Mouse (Mus musculus): Measurements from ENCODE around the gene Arhgap30. TPM values are rescaled to one million over a fixed set of nuclear protein-coding genes. Genes with fewer than 3 reads are reported as not detected.
A peak's percentile ranks its signal among the peaks of the same experiment; 100 is the strongest.

Arhgap30 gene
- polyA plus RNA-seq, 2 experiments = 2.5 TPM

DNA sequence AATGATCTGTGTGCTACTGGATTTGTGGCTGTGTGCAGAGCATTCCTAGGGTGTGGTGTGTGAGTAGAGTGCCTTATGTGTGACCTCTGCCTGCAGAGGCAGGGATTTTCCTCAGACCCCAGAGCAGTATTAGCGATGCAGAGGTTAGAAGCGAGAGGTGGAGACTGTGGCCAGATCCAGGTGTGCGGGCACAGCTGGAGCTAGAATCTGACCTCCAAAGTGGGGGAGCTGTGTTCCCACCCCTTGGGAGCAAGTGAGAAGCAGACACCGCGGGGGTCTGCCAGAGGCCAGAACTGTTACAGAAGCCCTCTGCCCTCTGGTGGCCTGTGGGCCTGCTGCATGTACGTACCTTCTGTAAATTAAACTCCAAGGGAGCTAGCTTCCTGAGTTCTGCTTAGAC is 1.7 kb upstream of the Arhgap30 start:
- no peaks in the 10 kb centered on the region for H3K36me3 ChIP-seq (ENCODE audit: control insufficient read depth, insufficient read depth, low read length)
- DNase-seq (ENCODE audit: low spot score) = no peak
- ATAC-seq (ENCODE audit: low FRiP score, low read depth) = peak; percentile 50
- no peak overlapping the region for H3K4me3 ChIP-seq (replicated peaks; ENCODE audit: low read length)
- no peak overlapping the region for H3K27ac ChIP-seq (replicated peaks; ENCODE audit: low read depth, low read length)
- H3K4me1 ChIP-seq (ENCODE audit: control insufficient read depth, insufficient read depth, low read length) = no peaks in the 10 kb centered on the region
- H3K4me2 ChIP-seq (replicated peaks; ENCODE audit: low read depth, low read length, severe bottlenecking) = 0 out of 2 replicates have a peak overlapping the region, but pooled peaks have one; percentile 3
- no peaks in the 10 kb centered on the region for H3K27me3 ChIP-seq (ENCODE audit: control insufficient read depth, insufficient read depth, low read length)
- no peak for TF ChIP-seq POLR2A (IDR thresholded peaks at IDR 0.05; ENCODE audit: borderline replicate concordance, extremely low read depth, insufficient read depth, insufficient read length)
- no peaks in the 10 kb centered on the region for H3K9me3 ChIP-seq (ENCODE audit: control insufficient read depth, low read length)
- H3K9ac ChIP-seq (ENCODE audit: low read depth, low read length, severe bottlenecking) = no peak overlapping the region
- WGBS = 18% methylated on average over 6 of the region's 6 CpGs

DNA sequence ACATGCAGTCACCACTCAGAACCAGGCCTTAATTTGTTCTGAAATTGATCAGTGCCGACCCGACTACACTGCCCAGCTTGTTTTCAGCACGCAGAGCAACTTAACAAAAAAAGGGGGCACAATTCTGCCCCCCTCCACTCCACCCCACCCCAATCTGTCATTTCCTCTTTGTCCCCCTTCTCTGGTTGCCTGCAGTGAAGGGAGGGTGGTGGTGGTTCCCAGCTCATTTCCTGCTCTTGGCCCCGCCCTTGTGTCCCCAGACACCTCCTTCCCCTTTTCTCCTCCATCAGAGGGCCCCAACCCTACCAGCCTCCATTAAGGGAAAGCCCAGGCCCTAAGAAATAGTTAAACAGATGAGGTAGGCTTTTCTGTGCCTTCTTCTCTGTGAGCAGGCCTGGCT is 1.3 kb downstream of the Arhgap30 start:
- no peak overlapping the region for H3K27ac ChIP-seq (replicated peaks; ENCODE audit: low read depth, low read length)
- H3K9me3 ChIP-seq (ENCODE audit: control insufficient read depth, low read length) = no peaks in the 10 kb centered on the region
- no peak overlapping the region for H3K9ac ChIP-seq (ENCODE audit: low read depth, low read length, severe bottlenecking)
- TF ChIP-seq POLR2A (IDR thresholded peaks at IDR 0.05; ENCODE audit: borderline replicate concordance, extremely low read depth, insufficient read depth, insufficient read length) = no peak
- DNase-seq (ENCODE audit: low spot score) (no peak), ATAC-seq (ENCODE audit: low FRiP score, low read depth) (no peak)
- 83% methylated on average over 4 of the region's 4 CpGs for WGBS
- H3K4me2 ChIP-seq (replicated peaks; ENCODE audit: low read depth, low read length, severe bottlenecking) = no peak overlapping the region
- no peaks in the 10 kb centered on the region for H3K27me3 ChIP-seq (ENCODE audit: control insufficient read depth, insufficient read depth, low read length)
- no peaks in the 10 kb centered on the region for H3K4me1 ChIP-seq (ENCODE audit: control insufficient read depth, insufficient read depth, low read length)
- H3K4me3 ChIP-seq (replicated peaks; ENCODE audit: low read length) = no peak overlapping the region
- H3K36me3 ChIP-seq (ENCODE audit: control insufficient read depth, insufficient read depth, low read length) = no peaks in the 10 kb centered on the region

DNA sequence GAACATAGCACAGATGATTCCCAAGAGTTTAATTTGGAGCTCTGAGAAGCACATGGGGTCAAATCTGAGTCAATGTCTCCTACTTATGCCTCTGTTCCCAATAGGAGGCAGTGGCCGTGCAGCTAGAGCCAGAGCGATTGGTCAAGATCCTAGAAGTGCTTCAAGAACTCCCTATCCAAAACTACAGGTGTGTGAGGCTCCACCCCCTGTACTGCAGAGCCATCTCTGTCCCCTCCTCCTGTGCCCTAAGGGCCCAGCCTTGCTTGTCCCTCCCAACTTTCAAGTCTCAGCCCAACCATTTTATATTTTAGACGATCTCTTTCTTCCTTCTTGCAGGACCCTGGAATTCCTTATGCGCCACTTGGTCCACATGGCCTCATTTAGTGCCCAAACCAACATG is 13.1 kb downstream of the Arhgap30 start:
- Histone ChIP-seq H3K9ac (ENCODE audit: low read depth, low read length, severe bottlenecking) (no peak overlapping the region), H3K4me2 (replicated peaks; ENCODE audit: low read depth, low read length, severe bottlenecking) (no peak overlapping the region), H3K27me3 (ENCODE audit: control insufficient read depth, insufficient read depth, low read length) (no peaks in the 10 kb centered on the region), H3K4me3 (replicated peaks; ENCODE audit: low read length) (no peak overlapping the region), H3K36me3 (ENCODE audit: control insufficient read depth, insufficient read depth, low read length) (no peaks in the 10 kb centered on the region), H3K4me1 (ENCODE audit: control insufficient read depth, insufficient read depth, low read length) (no peaks in the 10 kb centered on the region), H3K9me3 (ENCODE audit: control insufficient read depth, low read length) (no peaks in the 10 kb centered on the region), H3K27ac (replicated peaks; ENCODE audit: low read depth, low read length) (no peak overlapping the region)
- ATAC-seq (ENCODE audit: low FRiP score, low read depth) (no peak), DNase-seq (ENCODE audit: low spot score) (no peak)
- 75% methylated on average over 4 of the region's 4 CpGs for WGBS
- no peak for TF ChIP-seq POLR2A (IDR thresholded peaks at IDR 0.05; ENCODE audit: borderline replicate concordance, extremely low read depth, insufficient read depth, insufficient read length)

DNA sequence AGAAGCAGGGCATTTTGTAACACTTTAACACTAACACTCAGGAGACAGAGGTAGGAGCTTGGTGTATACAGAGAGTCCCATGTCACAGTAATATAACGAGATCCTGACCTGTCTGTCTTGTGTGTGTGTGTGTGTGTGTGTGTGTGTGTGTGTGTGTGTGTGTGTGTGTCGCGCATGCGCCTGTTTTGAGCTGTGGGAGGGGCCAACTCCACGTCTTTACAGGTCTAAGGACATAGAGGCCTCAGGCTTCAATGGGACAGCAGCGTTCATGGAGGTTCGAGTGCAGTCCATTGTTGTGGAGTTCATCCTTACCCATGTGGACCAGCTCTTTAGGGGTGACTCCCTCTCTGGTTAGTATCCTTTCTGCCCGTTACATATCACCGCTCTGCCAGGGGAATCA is 14.2 kb downstream of the Arhgap30 start:
- H3K36me3 ChIP-seq (ENCODE audit: control insufficient read depth, insufficient read depth, low read length) = no peaks in the 10 kb centered on the region
- DNase-seq (ENCODE audit: low spot score) = no peak
- H3K4me2 ChIP-seq (replicated peaks; ENCODE audit: low read depth, low read length, severe bottlenecking) = no peak overlapping the region
- H3K9me3 ChIP-seq (ENCODE audit: control insufficient read depth, low read length) = no peaks in the 10 kb centered on the region
- H3K4me3 ChIP-seq (replicated peaks; ENCODE audit: low read length) = no peak overlapping the region
- H3K27ac ChIP-seq (replicated peaks; ENCODE audit: low read depth, low read length) = no peak overlapping the region
- no peaks in the 10 kb centered on the region for H3K27me3 ChIP-seq (ENCODE audit: control insufficient read depth, insufficient read depth, low read length)
- no peak overlapping the region for H3K9ac ChIP-seq (ENCODE audit: low read depth, low read length, severe bottlenecking)
- TF ChIP-seq POLR2A (IDR thresholded peaks at IDR 0.05; ENCODE audit: borderline replicate concordance, extremely low read depth, insufficient read depth, insufficient read length) = no peak
- H3K4me1 ChIP-seq (ENCODE audit: control insufficient read depth, insufficient read depth, low read length) = no peaks in the 10 kb centered on the region
- no peak for ATAC-seq (ENCODE audit: low FRiP score, low read depth)
- WGBS = 67% methylated on average over 8 of the region's 9 CpGs

GRCm38 (mm10) chr1:171407263-171407662 is 18.5 kb downstream of the Arhgap30 start:
- no peak overlapping the region for H3K9ac ChIP-seq (ENCODE audit: low read depth, low read length, severe bottlenecking)
- no peaks in the 10 kb centered on the region for H3K27me3 ChIP-seq (ENCODE audit: control insufficient read depth, insufficient read depth, low read length)
- no peak for TF ChIP-seq POLR2A (IDR thresholded peaks at IDR 0.05; ENCODE audit: borderline replicate concordance, extremely low read depth, insufficient read depth, insufficient read length)
- no peaks in the 10 kb centered on the region for H3K36me3 ChIP-seq (ENCODE audit: control insufficient read depth, insufficient read depth, low read length)
- H3K27ac ChIP-seq (replicated peaks; ENCODE audit: low read depth, low read length) = no peak overlapping the region
- ATAC-seq (ENCODE audit: low FRiP score, low read depth) (no peak), DNase-seq (ENCODE audit: low spot score) (no peak)
- H3K9me3 ChIP-seq (ENCODE audit: control insufficient read depth, low read length) = no peaks in the 10 kb centered on the region
- H3K4me1 ChIP-seq (ENCODE audit: control insufficient read depth, insufficient read depth, low read length) = no peaks in the 10 kb centered on the region
- H3K4me3 ChIP-seq (replicated peaks; ENCODE audit: low read length) = no peak overlapping the region
- WGBS = 75% methylated on average over 5 of the region's 5 CpGs
- H3K4me2 ChIP-seq (replicated peaks; ENCODE audit: low read depth, low read length, severe bottlenecking) = no peak overlapping the region

- peaks cover 3% of the 10 kb centered on the region; the same call in 1 of the 2 replicates for H3K36me3 ChIP-seq (ENCODE audit: control insufficient read depth, insufficient read depth, low read length)
- H3K9me3 ChIP-seq (ENCODE audit: control insufficient read depth, low read length) = no peaks in the 10 kb centered on the region
- H3K27me3 ChIP-seq (ENCODE audit: control insufficient read depth, insufficient read depth, low read length) = no peaks in the 10 kb centered on the region
- no peak for DNase-seq (ENCODE audit: low spot score)
- H3K27ac ChIP-seq (replicated peaks; ENCODE audit: low read depth, low read length) = no peak overlapping the region
- no peak overlapping the region for H3K9ac ChIP-seq (ENCODE audit: low read depth, low read length, severe bottlenecking)
- no peak overlapping the region; the same call in 1 of the 2 replicates for H3K4me3 ChIP-seq (replicated peaks; ENCODE audit: low read length)
- no peak for TF ChIP-seq POLR2A (IDR thresholded peaks at IDR 0.05; ENCODE audit: borderline replicate concordance, extremely low read depth, insufficient read depth, insufficient read length)
- 93% methylated on average over 1 of the region's 1 CpGs for WGBS
- H3K4me2 ChIP-seq (replicated peaks; ENCODE audit: low read depth, low read length, severe bottlenecking) = no peak overlapping the region
- no peak for ATAC-seq (ENCODE audit: low FRiP score, low read depth)
- peaks cover 8% of the 10 kb centered on the region for H3K4me1 ChIP-seq (ENCODE audit: control insufficient read depth, insufficient read depth, low read length)
Measured at GRCm38 (mm10) chr1:171410231-171410630, 21.5 kb downstream of the Arhgap30 start.

All from limb, embryonic 14.5 days (tissue).